Mouse (Mus musculus) heart, postnatal 25 days (tissue): ENCODE measurements around the gene Pla2g2c. TPM values are rescaled to one million over a fixed set of nuclear protein-coding genes. Genes with fewer than 3 reads are reported as not detected.

Source experiments
- DNase-seq: peaks from one replicate; pipeline ENCODE4 v3.0.0; 2022; ENCODE audit warnings: low spot score
- intact Hi-C: fragments of 180-260 bp; cut with DNase I; formaldehyde crosslinking; loops from one replicate; pipeline ENCODE4 v1.15.1; 2025
- total RNA-seq, 2 experiments: library from RNA; stranded (reverse); gene quantifications; 2 replicates each; pipeline ENCODE4 v1.2.3; 2021

The Pla2g2c gene
- total RNA-seq, 2 experiments from 2014 or later, result 0.17 TPM; not detected in 1

DNA sequence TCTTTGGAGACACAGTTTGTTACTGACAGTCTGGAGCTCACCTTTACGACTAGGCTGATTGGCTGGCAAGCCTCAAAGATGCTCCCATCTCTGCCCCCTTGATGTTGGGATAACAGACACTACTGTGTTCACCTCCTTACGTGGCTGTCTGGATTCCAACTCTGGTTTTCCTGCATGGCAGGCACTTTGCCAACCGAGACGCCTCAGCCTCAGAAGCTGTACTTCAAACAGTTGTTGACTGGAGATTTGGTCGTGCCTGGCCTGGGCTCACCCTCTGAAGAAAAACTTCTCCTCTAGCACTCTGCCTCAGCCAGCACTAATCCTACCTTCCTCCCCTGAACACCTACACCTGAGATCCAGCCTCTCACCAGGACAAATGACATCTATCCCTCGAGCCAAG lies 66.9 kb downstream of the Pla2g2c start:
- no peak for DNase-seq
- intact Hi-C loops, result no loop called here

DNA sequence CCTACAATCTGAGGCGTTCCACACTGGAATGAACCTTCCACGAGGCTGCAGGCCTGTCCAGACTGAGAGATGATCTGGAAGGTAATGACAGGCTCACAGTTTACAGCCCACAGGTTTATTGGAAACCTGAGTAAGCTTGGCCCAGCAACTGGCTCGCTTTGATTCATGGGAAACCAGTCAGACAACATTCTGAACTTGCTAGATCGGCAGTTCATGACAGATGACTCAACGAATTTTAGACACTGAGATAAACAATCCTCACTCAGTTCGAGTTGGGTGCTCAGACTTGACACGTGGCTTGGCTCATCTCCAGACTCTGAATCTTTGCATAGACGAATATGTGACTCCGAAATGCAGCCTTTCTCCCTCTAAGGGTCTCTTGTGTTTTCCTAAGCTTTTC lies 68.0 kb downstream of the Pla2g2c start:
- intact Hi-C loops, result loop anchor here (2.0 kb wide), 1 partner anchor 44 kb away; no protein-coding TSS in a partner anchor
- DNase-seq, result no peak

DNA sequence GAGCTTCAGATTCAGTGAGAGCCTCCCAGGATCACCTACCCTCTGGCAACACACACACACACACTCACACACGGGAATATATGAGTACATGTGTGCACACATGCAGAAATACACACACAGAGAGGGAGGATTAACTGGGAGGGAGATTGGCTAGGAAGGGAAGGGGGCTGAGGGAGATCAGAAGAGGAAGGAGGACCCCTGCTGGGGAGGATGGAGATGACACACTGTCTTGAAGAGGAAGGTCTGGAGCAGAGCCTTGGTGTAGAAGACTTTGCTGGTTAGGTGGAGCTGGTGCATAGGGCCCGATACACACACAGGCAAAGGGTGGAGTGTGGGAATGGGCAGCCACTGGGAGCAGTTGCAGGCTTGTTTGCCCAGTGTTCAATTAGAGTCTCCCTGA lies 68.7 kb downstream of the Pla2g2c start:
- intact Hi-C loops, result loop anchor here (1.0 to 2.0 kb wide), 2 partner anchors 44 to 85 kb away; no protein-coding TSS in a partner anchor
- no peak for DNase-seq

DNA sequence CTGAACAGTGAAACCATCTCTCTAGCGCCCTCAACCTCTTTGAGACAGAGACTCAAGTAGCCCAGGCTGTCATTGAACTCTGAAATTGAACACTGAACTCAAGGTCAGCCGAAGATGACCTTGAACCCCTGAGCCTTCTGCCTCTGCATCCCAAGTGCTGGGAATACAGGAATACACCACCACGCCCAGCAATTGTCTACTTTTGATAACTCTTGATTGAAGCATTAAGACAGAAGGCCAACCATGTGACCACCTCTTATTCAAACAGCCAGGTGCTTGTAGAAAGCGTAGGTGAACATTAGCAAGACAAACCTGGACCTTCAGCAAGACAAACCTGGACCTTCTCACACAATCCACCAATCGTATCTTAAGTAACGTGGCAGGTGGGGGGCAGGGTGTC lies 69.8 kb downstream of the Pla2g2c start:
- intact Hi-C loops, result no loop called here
- DNase-seq, result no peak

Other genes with a start within 250 kb of the Pla2g2c start
- not detected for gene Vwa5b1, start 88.9 kb upstream of the Pla2g2c start, total RNA-seq
- gene Ubxn10, start 12.4 kb downstream of the Pla2g2c start, total RNA-seq, result 1 to 10 TPM; 1.2 to 1.8 TPM
- under 1 TPM; 0.13 to 0.22 TPM for gene Pla2g2f, start 32.8 kb downstream of the Pla2g2c start, total RNA-seq
- gene Pla2g2d, start 50.9 kb downstream of the Pla2g2c start, total RNA-seq, result under 1 TPM in 1 of 2 experiments, not detected in 1; 0.23 TPM
- 10 to 100 TPM; 27.8 to 31.5 TPM for gene Pla2g5, start 138.7 kb downstream of the Pla2g2c start, total RNA-seq
- gene Gm13030, start 149.2 kb downstream of the Pla2g2c start, total RNA-seq, result not detected
- gene Pla2g2e, start 153.2 kb downstream of the Pla2g2c start, total RNA-seq, result 1 to 10 TPM in 1 of 2 experiments, under 1 TPM in 1; 0.52 to 1.1 TPM
- gene Otud3, start 189.2 kb downstream of the Pla2g2c start, total RNA-seq, result 10 to 100 TPM; 10.1 to 10.8 TPM
- not detected for gene Rnf186, start 242.3 kb downstream of the Pla2g2c start, total RNA-seq
- gene Tmco4, start 248.1 kb downstream of the Pla2g2c start, total RNA-seq, result 10 to 100 TPM in 1 of 2 experiments, 1 to 10 TPM in 1; 7.5 to 10.1 TPM